Mouse (Mus musculus) lung, embryonic 14.5 days (tissue): ENCODE measurements around the gene Nyap1. TPM values are rescaled to one million over a fixed set of nuclear protein-coding genes. Genes with fewer than 3 reads are reported as not detected.

Source experiments
- ATAC-seq: fragments of 200-750 bp; cut with Nextera tagmentation; 2 replicates; pipeline ENCODE4 v1.8.0; 2017; ENCODE audit warnings: mild to moderate bottlenecking, moderate TSS enrichment, moderate library complexity; ENCODE audit not compliant: insufficient read depth
- DNase-seq: peaks from one replicate; pipeline ENCODE4 v3.0.0-alpha.2; 2015
- H3K27ac ChIP-seq: fragments of 300-500 bp; sonication (generic); 2 replicates; pipeline ENCODE4 v1.5.1; 2014; ENCODE audit warnings: low read depth, mild to moderate bottlenecking, moderate library complexity
- H3K27me3 ChIP-seq: fragments of 300-500 bp; sonication (generic); 2 replicates; pipeline ENCODE4 v1.6.1; 2014; ENCODE audit warnings: low read length, control low read depth; ENCODE audit not compliant: insufficient read depth
- H3K36me3 ChIP-seq: fragments of 300-500 bp; sonication (generic); 2 replicates; pipeline ENCODE4 v1.6.1; 2014; ENCODE audit warnings: control low read depth; ENCODE audit not compliant: insufficient read depth
- H3K4me1 ChIP-seq: fragments of 300-500 bp; sonication (generic); 2 replicates; pipeline ENCODE4 v1.6.1; 2014; ENCODE audit warnings: antibody characterized with exemption, control low read depth; ENCODE audit not compliant: insufficient read depth
- H3K4me2 ChIP-seq: fragments of 300-500 bp; sonication (generic); 2 replicates; pipeline ENCODE4 v1.6.1; 2014; ENCODE audit warnings: mild to moderate bottlenecking
- H3K4me3 ChIP-seq: fragments of 300-500 bp; sonication (generic); 2 replicates; pipeline ENCODE4 v1.5.1; 2014; ENCODE audit warnings: low read depth, low read length
- H3K9ac ChIP-seq: fragments of 300-500 bp; sonication (generic); 2 replicates; pipeline ENCODE4 v1.6.1; 2014
- H3K9me3 ChIP-seq: fragments of 300-500 bp; sonication (generic); 2 replicates; pipeline ENCODE4 v1.6.1; 2016; ENCODE audit warnings: low read depth, low read length, control low read depth
- CTCF ChIP-seq: IDR thresholded peaks from 2 replicates; pipeline ENCODE4 v1.5.1; 2016; ENCODE audit warnings: antibody characterized with exemption, low read depth
- WGBS: fragments of 180-500 bp; shearing (Covaris S2); extraction: QIAGEN DNeasy Blood & Tissue Kit; methylation state at CpG from one replicate; pipeline ENCODE4 v1.1.7; 2014; 5-methylcytosine and 5-hydroxymethylcytosine counted together
- polyA plus RNA-seq: library from polyadenylated mRNA; unstranded; fragments of >200 nt; fragmentation: Nextera tagmentation; extraction: Ambion mirVana; gene quantifications from 2 replicates; pipeline ENCODE4 v1.2.1, GENCODE M21; 2014

The Nyap1 gene
- polyA plus RNA-seq, 1 experiment from 2014 or later: 0.93 TPM

- 86% methylated on average over 6 of the region's 6 CpGs for WGBS
- 0 out of 2 replicates have a peak, but pooled peaks cover 7% of the 10 kb centered on the region for H3K4me1 ChIP-seq
- no peak overlapping the region for H3K9ac ChIP-seq
- H3K27me3 ChIP-seq: no peaks in the 10 kb centered on the region
- no peak overlapping the region for H3K4me3 ChIP-seq
- no peaks in the 10 kb centered on the region for H3K9me3 ChIP-seq
- ATAC-seq: no peak
- no peak for TF ChIP-seq CTCF
- DNase-seq: no peak
- H3K4me2 ChIP-seq: no peak overlapping the region
- H3K27ac ChIP-seq: no peak overlapping the region
- no peaks in the 10 kb centered on the region for H3K36me3 ChIP-seq
These were observed 1.4 kb upstream of the Nyap1 start for GRCm38 (mm10) chr5:137742836-137743235.

- TF ChIP-seq CTCF: no peak
- H3K9me3 ChIP-seq: no peaks in the 10 kb centered on the region
- WGBS: 55% methylated on average over 10 of the region's 10 CpGs
- no peaks in the 10 kb centered on the region for H3K27me3 ChIP-seq
- no peak overlapping the region for H3K27ac ChIP-seq
- no peak for ATAC-seq
- peak overlapping the region; percentile 97 for H3K4me2 ChIP-seq
- H3K36me3 ChIP-seq: 0 out of 2 replicates have a peak, but pooled peaks cover 2% of the 10 kb centered on the region
- H3K4me1 ChIP-seq: 0 out of 2 replicates have a peak, but pooled peaks cover 7% of the 10 kb centered on the region
- DNase-seq: no peak
- H3K4me3 ChIP-seq: peak overlapping the region; percentile 60
- peak overlapping the region; percentile 70; the same call in 1 of the 2 replicates for H3K9ac ChIP-seq
These were observed 641 bp upstream of the Nyap1 start for GRCm38 (mm10) chr5:137742048-137742447.

GRCm38 (mm10) chr5:137740506-137740905, 901 bp downstream of the Nyap1 start:
- peak overlapping the region; percentile 97 for H3K4me2 ChIP-seq
- H3K9me3 ChIP-seq: no peaks in the 10 kb centered on the region
- DNase-seq (no peak), ATAC-seq (0 out of 2 replicates have a peak, but pooled peaks have one; percentile 18)
- H3K27me3 ChIP-seq: no peaks in the 10 kb centered on the region
- no peak for TF ChIP-seq CTCF
- H3K27ac ChIP-seq: 0 out of 2 replicates have a peak overlapping the region, but pooled peaks have one; percentile 37
- WGBS: 6% methylated on average over 11 of the region's 11 CpGs
- 0 out of 2 replicates have a peak, but pooled peaks cover 7% of the 10 kb centered on the region for H3K4me1 ChIP-seq
- peak overlapping the region; percentile 60 for H3K4me3 ChIP-seq
- peak overlapping the region; percentile 70 for H3K9ac ChIP-seq
- peaks cover 12% of the 10 kb centered on the region; the same call in 1 of the 2 replicates for H3K36me3 ChIP-seq

DNA sequence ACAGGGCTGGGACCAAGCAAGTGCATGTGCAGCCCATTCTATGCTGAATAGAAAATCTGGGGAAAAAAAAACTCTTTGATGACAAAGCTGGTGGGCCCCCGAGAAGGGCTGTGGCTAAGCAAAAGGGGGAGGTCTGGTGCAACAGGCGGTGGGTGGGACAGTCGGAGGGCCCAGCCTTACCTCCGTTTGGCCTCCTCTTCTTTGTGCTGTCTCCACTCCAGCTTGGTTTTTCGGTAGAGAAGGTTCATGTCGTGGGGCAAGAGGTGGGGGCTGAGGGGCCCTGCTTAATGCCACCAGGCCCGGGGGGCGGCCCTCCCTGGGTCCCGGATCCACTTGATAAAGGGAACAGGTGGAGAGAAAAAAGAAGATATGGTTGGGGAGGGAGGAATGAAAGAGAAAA, 1.9 kb downstream of the Nyap1 start:
- no peak for ATAC-seq
- no peak overlapping the region; the same call in 1 of the 2 replicates for H3K9ac ChIP-seq
- H3K27me3 ChIP-seq: no peaks in the 10 kb centered on the region
- peak overlapping the region; percentile 97; the same call in 1 of the 2 replicates for H3K4me2 ChIP-seq
- DNase-seq: no peak
- no peak overlapping the region for H3K27ac ChIP-seq
- no peaks in the 10 kb centered on the region for H3K9me3 ChIP-seq
- 0 out of 2 replicates have a peak, but pooled peaks cover 7% of the 10 kb centered on the region for H3K4me1 ChIP-seq
- WGBS: 58% methylated on average over 9 of the region's 9 CpGs
- peaks cover 20% of the 10 kb centered on the region; the same call in 1 of the 2 replicates for H3K36me3 ChIP-seq
- TF ChIP-seq CTCF: no peak
- peak overlapping the region; percentile 60 for H3K4me3 ChIP-seq

DNA sequence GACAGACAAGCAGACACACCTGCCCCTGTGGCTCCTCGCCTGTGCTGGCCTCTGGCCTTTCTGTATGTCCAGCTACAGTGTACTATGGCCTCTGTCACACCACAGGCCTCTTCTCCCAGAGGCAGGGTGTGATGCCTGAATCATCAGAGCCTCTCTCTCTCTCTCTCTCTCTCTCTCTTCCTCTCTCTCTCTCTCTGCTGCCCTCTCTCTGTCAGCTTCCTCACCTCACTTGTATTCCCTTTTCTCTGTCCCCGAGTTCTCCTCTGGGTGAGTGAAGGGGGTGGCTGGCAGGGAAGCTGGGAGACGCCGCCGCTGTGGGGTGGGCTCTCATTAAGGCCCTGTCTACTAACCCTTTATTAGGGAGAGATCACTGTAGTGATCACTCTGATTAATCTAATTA, 2.9 kb downstream of the Nyap1 start:
- peak; percentile 35; the same call in 1 of the 2 replicates for TF ChIP-seq CTCF
- Histone ChIP-seq H3K27ac (no peak overlapping the region), H3K4me1 (0 out of 2 replicates have a peak, but pooled peaks cover 7% of the 10 kb centered on the region), H3K4me2 (no peak overlapping the region), H3K4me3 (no peak overlapping the region), H3K9me3 (no peaks in the 10 kb centered on the region), H3K9ac (no peak overlapping the region), H3K36me3 (peaks cover 23% of the 10 kb centered on the region; the same call in 1 of the 2 replicates), H3K27me3 (no peaks in the 10 kb centered on the region)
- WGBS: 53% methylated on average over 5 of the region's 5 CpGs
- ATAC-seq (no peak), DNase-seq (peak; percentile 30)

DNA sequence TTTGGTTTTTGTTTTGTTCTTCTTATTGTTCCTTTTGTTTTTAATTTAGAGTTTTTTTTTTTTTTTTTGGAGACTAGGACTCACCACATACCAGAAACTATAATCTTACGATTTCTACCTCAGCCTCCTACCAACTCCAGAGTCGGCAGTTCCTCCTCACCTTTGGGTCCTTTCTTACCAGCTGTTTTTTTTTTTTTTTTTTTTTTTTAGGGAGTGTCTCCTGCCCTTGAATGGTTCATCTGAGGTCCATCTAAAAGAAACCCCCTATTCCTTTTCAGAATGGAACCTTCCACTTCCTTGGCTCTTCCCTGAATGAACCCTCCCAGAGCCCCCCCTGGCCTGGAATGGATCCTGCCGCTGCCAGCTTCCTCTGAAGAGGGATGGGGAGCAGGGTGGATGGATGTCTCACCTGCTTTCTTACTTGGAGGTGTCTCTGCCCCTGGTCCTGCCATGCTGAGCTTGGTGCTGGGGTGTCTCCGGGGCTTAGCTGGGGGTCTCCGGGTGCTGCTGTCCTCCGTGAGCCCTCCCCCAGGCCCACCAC, 3.9 kb downstream of the Nyap1 start:
- WGBS: 78% methylated on average over 6 of the region's 6 CpGs
- Histone ChIP-seq H3K4me3 (no peak overlapping the region), H3K27me3 (no peaks in the 10 kb centered on the region), H3K36me3 (peaks cover 31% of the 10 kb centered on the region; the same call in 1 of the 2 replicates), H3K27ac (no peak overlapping the region), H3K9me3 (no peaks in the 10 kb centered on the region), H3K4me2 (no peak overlapping the region), H3K4me1 (0 out of 2 replicates have a peak, but pooled peaks cover 7% of the 10 kb centered on the region), H3K9ac (no peak overlapping the region)
- DNase-seq (no peak), ATAC-seq (no peak)
- no peak for TF ChIP-seq CTCF

DNA sequence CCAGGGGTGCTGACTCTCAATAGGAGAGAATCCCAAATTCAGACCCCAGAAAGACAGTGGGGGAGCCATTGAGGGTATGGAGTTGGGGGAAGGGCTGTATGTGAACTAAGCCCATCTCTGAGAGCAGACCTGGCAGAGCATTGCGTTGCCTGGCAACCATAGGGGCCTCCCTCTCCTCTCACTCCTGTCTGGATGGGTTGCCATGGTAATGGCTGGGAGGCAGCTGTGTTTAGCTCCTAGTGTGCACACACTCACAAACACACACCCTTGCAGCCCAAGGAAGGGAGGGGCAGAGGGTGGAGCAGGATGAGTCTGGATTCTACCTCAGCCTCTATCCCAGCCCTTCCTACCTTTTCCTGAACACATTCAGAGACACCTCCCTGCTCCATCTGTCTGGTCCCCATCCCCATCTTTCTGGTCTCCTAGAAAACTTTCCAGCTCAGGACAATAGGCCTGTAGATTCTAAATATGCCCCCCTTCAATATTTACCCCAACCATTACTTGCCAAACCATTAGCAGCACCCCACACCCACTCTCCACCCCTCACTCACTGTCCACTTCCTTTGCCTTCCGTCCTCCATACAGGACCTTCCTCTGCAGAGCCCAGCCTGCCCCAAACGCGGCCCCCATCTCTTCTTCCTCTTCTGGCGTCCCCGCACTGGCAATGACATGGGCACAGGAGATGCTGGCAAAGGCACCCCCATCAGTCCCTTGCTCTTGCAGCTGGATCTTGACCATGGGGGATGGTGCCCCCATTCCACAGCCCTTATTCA, 6.9 kb downstream of the Nyap1 start:
- no peaks in the 10 kb centered on the region for H3K27me3 ChIP-seq
- peaks cover 34% of the 10 kb centered on the region; the same call in 1 of the 2 replicates for H3K36me3 ChIP-seq
- DNase-seq: peak; percentile 30
- H3K9ac ChIP-seq: no peak overlapping the region; the same call in 1 of the 2 replicates
- no peaks in the 10 kb centered on the region for H3K9me3 ChIP-seq
- H3K27ac ChIP-seq: no peak overlapping the region
- H3K4me3 ChIP-seq: no peak overlapping the region
- 58% methylated on average over 6 of the region's 6 CpGs for WGBS
- H3K4me1 ChIP-seq: no peaks in the 10 kb centered on the region
- TF ChIP-seq CTCF: no peak
- no peak; the same call in 1 of the 2 replicates for ATAC-seq
- no peak overlapping the region for H3K4me2 ChIP-seq
